Mouse (Mus musculus) layer of hippocampus, postnatal 14 days (tissue): ENCODE measurements around the gene Gabpb2. TPM values are rescaled to one million over a fixed set of nuclear protein-coding genes. Genes with fewer than 3 reads are reported as not detected.
A peak's percentile ranks its signal among the peaks of the same experiment; 100 is the strongest.
"Not testable (repeated sequence)": the region's sequence is repeated elsewhere in the genome, so short reads cannot be mapped to it uniquely, and the experiment has no call there.

Source experiments
- DNase-seq, 2 experiments: peaks; one replicate each; pipeline ENCODE4 v3.0.0; 2021 to 2022; ENCODE audit warnings: low spot score in 2 of 2, mixed read lengths in 1 of 2
- total RNA-seq, 2 experiments: library from RNA; stranded (reverse); gene quantifications; 2 replicates each; pipeline ENCODE4 v1.2.3; 2021

Gene Gabpb2
- total RNA-seq, 2 experiments from 2014 or later: 10.5 to 11.8 TPM

DNA sequence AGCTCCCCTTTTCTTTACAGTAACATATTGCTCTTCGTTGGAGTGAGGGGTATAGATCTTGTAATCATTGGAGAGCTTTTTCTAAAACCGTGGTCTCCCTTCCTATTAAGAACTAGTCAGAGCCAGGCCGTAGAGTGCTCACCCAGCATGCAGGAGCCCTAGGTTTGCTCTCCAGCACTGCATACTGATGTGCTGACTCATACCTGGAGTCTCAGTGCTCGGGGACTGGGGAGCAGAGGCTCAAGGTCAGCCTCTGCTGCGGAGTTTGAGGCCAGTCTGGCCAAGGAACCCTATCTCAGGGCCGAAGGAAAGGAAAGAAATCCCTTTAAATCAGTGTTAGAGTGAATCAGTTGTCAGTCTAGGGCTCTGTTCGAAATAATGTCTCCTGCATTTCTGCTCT, 15.1 kb upstream of the Gabpb2 start:
- no peak for DNase-seq

DNA sequence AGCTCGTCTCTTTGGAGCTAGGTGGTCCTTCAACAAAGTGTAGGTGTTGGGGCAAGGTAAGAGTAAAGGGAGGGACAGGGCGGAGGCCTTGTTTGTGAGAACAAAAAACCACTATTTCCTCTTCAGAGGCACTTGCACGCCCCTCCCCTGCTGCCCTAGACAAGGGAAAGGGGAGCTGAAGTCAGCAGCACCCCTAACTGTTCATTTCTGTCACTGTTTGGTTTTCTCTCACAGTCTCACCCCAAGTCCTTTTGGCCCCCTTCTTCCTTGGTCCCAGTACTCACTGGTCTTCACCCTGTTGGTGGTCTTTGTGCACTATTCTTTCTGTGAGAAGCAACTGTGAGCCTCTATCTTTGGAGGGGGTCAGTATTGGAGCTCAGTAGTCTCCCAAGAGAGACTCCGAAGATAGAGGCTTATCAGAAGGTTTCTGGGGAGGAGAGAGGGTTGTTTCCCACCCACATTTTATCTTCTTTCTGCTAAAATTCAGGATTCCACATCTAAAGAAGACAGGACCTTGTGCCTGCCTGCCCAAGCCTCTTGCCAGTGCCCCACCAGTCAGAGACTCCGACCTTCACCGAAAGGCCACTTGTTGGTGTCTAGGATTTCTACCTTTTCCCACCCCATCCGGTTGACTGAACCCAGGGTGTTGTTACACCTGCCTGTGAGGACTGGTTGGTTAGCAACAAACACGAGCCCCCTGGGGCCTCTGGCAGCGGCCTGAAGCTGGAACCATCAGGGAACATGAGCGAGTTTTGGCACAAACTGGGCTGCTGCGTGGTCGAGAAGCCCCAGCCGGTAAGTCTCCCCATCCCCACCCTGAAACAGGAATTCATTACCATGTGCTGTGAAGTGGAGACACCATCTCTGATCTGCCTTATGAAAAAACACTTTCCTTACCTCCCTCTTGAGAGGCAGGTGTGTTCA, 13.8 kb upstream of the Gabpb2 start, which contains the start of gene Mllt11:
Gene Mllt11, minus strand, starts transcription at position 874 of the 924 bp plus-strand sequence.
- DNase-seq: no peak

- DNase-seq: no peak
Observed at GRCm38 (mm10) chr3:95230495-95231297, 13.0 kb upstream of the Gabpb2 start.

DNA sequence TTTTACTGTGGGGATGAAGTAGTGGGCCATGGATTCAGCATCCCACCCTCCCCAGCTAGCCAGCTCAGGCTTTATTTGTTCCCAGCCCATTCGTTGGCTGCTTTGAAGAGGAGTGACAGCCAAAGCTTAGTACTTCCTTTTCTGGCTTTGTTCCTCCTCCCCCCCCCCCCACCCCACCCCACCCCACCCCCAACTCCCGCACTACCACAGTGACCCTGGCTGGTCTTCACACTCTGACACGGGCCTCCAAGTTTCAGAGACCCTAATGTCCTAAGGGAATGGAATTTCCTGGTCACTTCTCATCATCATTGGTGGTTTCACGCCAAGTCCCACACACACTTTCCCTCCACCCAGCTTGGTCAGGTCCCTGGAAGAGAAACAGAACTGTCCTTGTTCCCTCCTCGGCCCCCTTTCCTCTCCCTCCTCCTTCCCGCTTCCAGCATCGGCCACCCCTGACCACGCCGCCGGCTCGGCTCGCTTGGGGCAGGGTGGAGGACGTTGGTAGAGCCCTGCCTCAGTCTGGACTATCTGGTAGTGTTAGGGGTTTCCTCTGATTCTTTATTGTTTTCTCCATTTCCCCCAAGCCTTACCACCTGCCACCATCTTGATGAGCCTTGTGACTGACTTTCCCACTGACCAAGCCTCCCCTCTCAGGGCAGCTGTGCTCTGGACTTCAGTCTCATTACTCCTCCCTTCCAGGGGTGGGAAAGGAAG, 12.2 kb upstream of the Gabpb2 start:
- peak; percentile 56 to 79 for DNase-seq

- DNase-seq: peak; percentile 65 to 81
Observed at GRCm38 (mm10) chr3:95228894-95229780, 11.4 kb upstream of the Gabpb2 start.

DNA sequence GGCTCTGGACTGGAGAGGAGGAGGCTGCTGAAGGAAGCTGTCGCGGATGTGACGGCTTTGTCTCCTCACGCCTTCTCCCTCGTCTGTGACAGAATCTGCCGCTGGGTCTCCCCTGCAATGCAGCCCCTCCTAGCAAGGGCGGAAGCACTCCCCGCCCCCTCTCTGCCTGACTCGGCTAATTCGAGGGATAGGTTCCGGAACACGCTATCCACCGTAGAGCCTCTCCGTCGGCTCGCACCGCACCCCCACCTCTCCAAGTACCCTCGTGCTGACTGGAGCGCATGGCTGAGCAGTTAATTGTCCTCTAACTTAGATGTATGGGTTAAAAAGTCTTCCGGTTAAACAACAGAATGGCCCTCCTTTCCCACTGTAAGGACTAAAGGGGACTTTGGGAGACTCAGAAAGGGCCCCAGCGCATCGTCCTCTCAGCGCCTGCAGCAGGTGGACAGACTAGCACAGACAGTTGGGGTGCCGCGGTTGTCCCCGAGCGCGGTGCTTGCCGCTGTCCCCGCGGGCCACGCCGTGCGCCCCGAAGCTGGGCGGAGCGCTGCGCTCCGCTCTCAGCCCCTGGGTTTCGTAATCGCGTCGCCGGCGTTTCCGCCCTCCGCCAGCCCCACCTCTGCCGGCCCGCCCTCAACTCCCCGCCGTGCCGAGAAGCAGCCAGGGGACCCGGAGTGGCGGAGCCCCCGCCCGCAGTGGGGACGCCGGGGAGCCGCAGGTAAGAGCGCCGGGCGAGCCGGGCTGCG, 10.6 kb upstream of the Gabpb2 start, which contains the start of gene Cdc42se1:
Gene Cdc42se1, plus strand, starts transcription at position 585 of the 746 bp plus-strand sequence.
- DNase-seq: peak; percentile 90 to 92

GRCm38 (mm10) chr3:95227214-95227613, 9.5 kb upstream of the Gabpb2 start:
- DNase-seq: no peak

GRCm38 (mm10) chr3:95224295-95224694, 6.6 kb upstream of the Gabpb2 start:
- DNase-seq: no peak

- no peak for DNase-seq
Observed at GRCm38 (mm10) chr3:95223041-95223440, 5.3 kb upstream of the Gabpb2 start.

- no peak for DNase-seq
Observed at GRCm38 (mm10) chr3:95218466-95219137, 886 bp upstream of the Gabpb2 start.

DNA sequence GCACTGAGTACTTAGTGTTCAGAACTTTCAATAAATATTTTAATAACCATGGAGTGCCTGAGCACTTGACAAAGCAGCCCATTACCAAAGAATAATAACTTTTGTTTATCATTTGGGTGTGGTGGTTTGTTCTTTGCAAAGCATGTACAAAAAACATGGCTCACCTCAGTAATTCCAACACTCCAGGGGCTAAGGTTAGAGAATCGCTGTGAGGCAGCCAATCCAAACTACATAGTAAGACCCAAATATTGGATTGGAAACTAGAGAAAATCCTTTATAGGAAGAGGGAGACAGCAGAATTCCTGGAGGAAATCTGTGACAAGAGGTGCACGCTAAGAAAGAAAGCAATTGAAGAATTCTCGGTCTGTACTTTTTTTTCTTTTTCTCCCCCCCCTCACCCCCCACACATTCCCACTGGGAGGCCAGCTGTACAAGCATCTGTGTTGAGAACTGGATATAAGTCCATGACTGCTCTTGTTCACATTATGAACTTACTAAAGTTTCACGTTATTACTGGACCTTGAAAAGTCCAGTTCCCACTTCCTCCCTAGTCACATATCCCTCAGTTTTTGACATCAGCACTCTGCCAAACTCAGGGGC, 961 bp downstream of the Gabpb2 start:
- DNase-seq: no peak

- no peak for DNase-seq
Observed at GRCm38 (mm10) chr3:95213609-95213975, 4.1 kb downstream of the Gabpb2 start.

- DNase-seq: not testable (repeated sequence)
Observed at GRCm38 (mm10) chr3:95212889-95213608, 4.7 kb downstream of the Gabpb2 start.

- no peak for DNase-seq
Observed at GRCm38 (mm10) chr3:95210585-95210984, 7.1 kb downstream of the Gabpb2 start.

DNA sequence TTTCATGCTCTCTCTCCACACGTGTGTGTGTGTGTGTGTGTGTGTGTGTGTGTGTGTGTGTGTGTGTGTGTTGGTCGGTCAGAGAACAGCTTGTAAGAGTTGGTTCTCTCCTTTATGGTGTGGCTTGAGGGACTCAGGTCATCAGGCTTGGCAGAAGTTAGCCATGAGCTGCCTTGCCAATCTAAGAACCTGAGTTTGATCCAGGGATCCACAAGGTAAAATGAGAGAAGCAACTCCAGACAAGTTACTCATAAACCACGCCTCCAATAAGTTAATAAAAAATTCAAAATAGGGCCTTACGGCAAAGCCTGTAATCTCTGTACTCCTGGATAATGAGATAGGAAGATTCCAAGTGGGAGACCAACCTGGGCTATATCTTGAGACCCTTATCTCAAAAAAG, 9.4 kb downstream of the Gabpb2 start:
- no peak for DNase-seq

DNA sequence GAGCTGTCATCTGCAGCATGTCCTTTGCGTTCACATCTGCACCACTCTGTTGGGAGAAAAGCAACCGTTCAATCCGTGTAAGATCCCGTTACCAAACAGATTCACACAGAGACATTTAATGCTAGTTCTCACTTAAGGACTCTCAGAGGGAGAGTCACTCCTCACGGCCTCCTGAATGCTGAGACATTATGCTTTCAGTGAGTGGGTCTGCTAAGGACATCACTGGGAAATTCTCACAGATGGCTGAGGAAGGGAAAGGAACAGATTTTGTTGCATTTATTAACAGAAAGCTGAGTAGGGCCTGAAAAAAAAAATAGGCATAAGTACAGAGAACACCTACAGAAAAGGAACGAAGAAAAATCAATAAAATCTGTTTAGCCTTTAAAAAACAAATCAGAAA, 13.8 kb downstream of the Gabpb2 start:
- peak in 1 of 2 experiments; percentile 63 for DNase-seq

GRCm38 (mm10) chr3:95200562-95200961, 17.2 kb downstream of the Gabpb2 start:
- peak in 1 of 2 experiments; percentile 50 for DNase-seq

DNA sequence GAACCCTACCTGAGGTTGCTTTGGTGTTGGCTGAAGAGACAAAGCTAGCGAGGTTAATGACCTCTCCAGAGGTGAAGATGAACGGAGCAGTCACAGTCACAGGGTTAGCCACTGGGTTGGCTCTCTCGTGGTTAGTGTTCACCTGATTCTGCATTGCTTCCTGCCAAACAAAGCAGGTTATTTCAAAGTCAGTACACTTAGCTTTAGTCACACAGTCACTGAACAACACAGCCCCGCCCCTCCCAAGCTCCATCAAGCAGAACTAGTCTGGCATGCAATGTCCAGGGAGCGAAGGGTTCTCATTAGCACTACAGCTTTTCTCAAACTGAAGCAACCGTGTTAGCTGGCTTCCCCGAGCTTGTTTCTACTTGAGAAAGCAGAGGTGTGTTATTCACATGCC, 17.6 kb downstream of the Gabpb2 start:
- no peak for DNase-seq
